Mouse (Mus musculus) intestine, embryonic 14.5 days (tissue): ENCODE data around the gene Tmem110. TPM values are rescaled to one million over a fixed set of nuclear protein-coding genes. Genes with fewer than 3 reads are reported as not detected.

Experiments
- ATAC-seq: fragments of 200-750 bp; cut with Nextera tagmentation; replicated peaks from 2 replicates; pipeline ENCODE4 v1.8.0; 2017; ENCODE audit warnings: low read depth, moderate number of reproducible peaks, moderate TSS enrichment, moderate library complexity; ENCODE audit not compliant: low FRiP score, low TSS enrichment
- DNase-seq: peaks from one replicate; pipeline ENCODE4 v3.0.0-alpha.2; 2018; ENCODE audit warnings: low spot score
- H3K27ac ChIP-seq: fragments of 300-500 bp; sonication (generic); 2 replicates; pipeline ENCODE4 v1.5.1; 2014; ENCODE audit warnings: low read depth, mild to moderate bottlenecking, control low read depth
- H3K27me3 ChIP-seq: fragments of 300-500 bp; sonication (generic); replicated peaks from 2 replicates; pipeline ENCODE4 v1.6.1; 2014; ENCODE audit warnings: low read length, control low read depth; ENCODE audit not compliant: control insufficient read depth, insufficient read depth
- H3K36me3 ChIP-seq: fragments of 300-500 bp; sonication (generic); 2 replicates; pipeline ENCODE4 v1.6.1; 2014; ENCODE audit warnings: low read length, control low read depth; ENCODE audit not compliant: control insufficient read depth, insufficient read depth
- H3K4me1 ChIP-seq: fragments of 300-500 bp; sonication (generic); replicated peaks from 2 replicates; pipeline ENCODE4 v1.6.1; 2014; ENCODE audit warnings: low read length, control low read depth, mixed read lengths; ENCODE audit not compliant: control insufficient read depth, insufficient read depth
- H3K4me2 ChIP-seq: fragments of 300-500 bp; sonication (generic); 2 replicates; pipeline ENCODE4 v1.6.1; 2014; ENCODE audit warnings: low read length
- H3K4me3 ChIP-seq: fragments of 300-500 bp; sonication (generic); 2 replicates; pipeline ENCODE4 v1.5.1; 2014; ENCODE audit warnings: low read depth, low read length, control low read depth, mixed read lengths
- H3K9ac ChIP-seq: fragments of 300-500 bp; sonication (generic); 2 replicates; pipeline ENCODE4 v1.6.1; 2014; ENCODE audit warnings: mild to moderate bottlenecking, low read length
- H3K9me3 ChIP-seq: fragments of 300-500 bp; sonication (generic); 2 replicates; pipeline ENCODE4 v1.6.1; 2016; ENCODE audit warnings: low read length, control low read depth; ENCODE audit not compliant: control insufficient read depth
- WGBS: fragments of 180-500 bp; shearing (Covaris S2); extraction: QIAGEN DNeasy Blood & Tissue Kit; methylation state at CpG from one replicate; pipeline ENCODE4 v1.1.7; 2014; 5-methylcytosine and 5-hydroxymethylcytosine counted together
- polyA plus RNA-seq: library from polyadenylated mRNA; unstranded; fragments of >200 nt; fragmentation: Nextera tagmentation; extraction: Ambion mirVana; gene quantifications from 2 replicates; pipeline ENCODE4 v1.2.1, GENCODE M21; 2014

Tmem110 gene
- 24.9 and 29.7 TPM in 2 replicates for polyA plus RNA-seq

GRCm38 (mm10) chr14:30825476-30826131, at the start of gene Tmem110:
Gene Tmem110, plus strand, starts transcription at chr14:30825590.
- under 1% methylated on average over 65 of the region's 68 CpGs for WGBS
- H3K36me3 ChIP-seq: peaks cover 6% of the 10 kb centered on the region; the same call in 1 of the 2 replicates
- ATAC-seq (peak; percentile 95), DNase-seq (peak; percentile 93)
- H3K9ac ChIP-seq: peak within 1 kb of the TSS; percentile 81
- H3K9me3 ChIP-seq: no peaks in the 10 kb centered on the region
- H3K4me3 ChIP-seq: peak within 1 kb of the TSS; percentile 83
- peaks cover 30% of the 10 kb centered on the region for H3K4me1 ChIP-seq
- H3K27ac ChIP-seq: peak within 1 kb of the TSS; percentile 62
- peak within 1 kb of the TSS; percentile 88 for H3K4me2 ChIP-seq
- no peaks in the 10 kb centered on the region for H3K27me3 ChIP-seq

- peaks cover 30% of the 10 kb centered on the region for H3K36me3 ChIP-seq
- H3K27me3 ChIP-seq: no peaks in the 10 kb centered on the region
- ATAC-seq: no peak
- H3K4me2 ChIP-seq: no peak overlapping the region
- WGBS: 90% methylated on average over 6 of the region's 6 CpGs
- H3K9ac ChIP-seq: no peak overlapping the region
- DNase-seq: no peak
- H3K9me3 ChIP-seq: no peaks in the 10 kb centered on the region
- H3K27ac ChIP-seq: no peak overlapping the region
- H3K4me3 ChIP-seq: no peak overlapping the region
- no peaks in the 10 kb centered on the region for H3K4me1 ChIP-seq
These were observed 40.8 kb upstream of the Tmem110 start for GRCm38 (mm10) chr14:30784614-30785013.

- Histone ChIP-seq H3K27me3 (no peaks in the 10 kb centered on the region), H3K4me1 (no peaks in the 10 kb centered on the region), H3K9ac (no peak overlapping the region), H3K4me3 (no peak overlapping the region), H3K36me3 (peaks cover 30% of the 10 kb centered on the region), H3K9me3 (no peaks in the 10 kb centered on the region), H3K4me2 (no peak overlapping the region), H3K27ac (no peak overlapping the region)
- DNase-seq: no peak
- WGBS: 65% methylated on average over 1 of the region's 1 CpGs
- ATAC-seq: no peak
These were observed 35.9 kb upstream of the Tmem110 start for GRCm38 (mm10) chr14:30789471-30789870.

GRCm38 (mm10) chr14:30792871-30793270, 32.5 kb upstream of the Tmem110 start:
- DNase-seq: no peak
- no peak overlapping the region for H3K27ac ChIP-seq
- ATAC-seq: no peak
- H3K4me2 ChIP-seq: no peak overlapping the region
- H3K36me3 ChIP-seq: peaks cover 27% of the 10 kb centered on the region
- no peak overlapping the region for H3K9ac ChIP-seq
- 0 out of 2 replicates have a peak, but pooled peaks cover 4% of the 10 kb centered on the region for H3K9me3 ChIP-seq
- 87% methylated on average over 3 of the region's 3 CpGs for WGBS
- no peaks in the 10 kb centered on the region for H3K4me1 ChIP-seq
- H3K4me3 ChIP-seq: no peak overlapping the region
- no peaks in the 10 kb centered on the region for H3K27me3 ChIP-seq

GRCm38 (mm10) chr14:30801756-30802155, 23.6 kb upstream of the Tmem110 start:
- no peak overlapping the region for H3K9ac ChIP-seq
- 86% methylated on average over 2 of the region's 2 CpGs for WGBS
- ATAC-seq: no peak

GRCm38 (mm10) chr14:30821136-30821535, 4.3 kb upstream of the Tmem110 start:
- Histone ChIP-seq H3K9me3 (no peaks in the 10 kb centered on the region), H3K27ac (no peak overlapping the region), H3K36me3 (peaks cover 44% of the 10 kb centered on the region), H3K27me3 (no peaks in the 10 kb centered on the region), H3K4me3 (no peak overlapping the region), H3K9ac (no peak overlapping the region), H3K4me2 (no peak overlapping the region), H3K4me1 (peaks cover 7% of the 10 kb centered on the region)
- DNase-seq (no peak), ATAC-seq (no peak)
- 80% methylated on average over 3 of the region's 3 CpGs for WGBS

More at GRCm38 (mm10) chr14:30801756-30802155, 23.6 kb upstream of the Tmem110 start:
- Histone ChIP-seq H3K9me3 (no peaks in the 10 kb centered on the region), H3K4me1 (no peaks in the 10 kb centered on the region), H3K27ac (no peak overlapping the region), H3K36me3 (peaks cover 35% of the 10 kb centered on the region), H3K27me3 (no peaks in the 10 kb centered on the region), H3K4me2 (no peak overlapping the region), H3K4me3 (no peak overlapping the region)
- DNase-seq: no peak

GRCm38 (mm10) chr14:30824456-30824995, 864 bp upstream of the Tmem110 start:
- no peak overlapping the region for H3K4me3 ChIP-seq
- H3K4me2 ChIP-seq: no peak overlapping the region
- H3K36me3 ChIP-seq: peaks cover 13% of the 10 kb centered on the region; the same call in 1 of the 2 replicates
- H3K27me3 ChIP-seq: no peaks in the 10 kb centered on the region
- no peak overlapping the region for H3K27ac ChIP-seq
- DNase-seq (no peak), ATAC-seq (no peak)
- 50% methylated on average over 6 of the region's 6 CpGs for WGBS
- peaks cover 28% of the 10 kb centered on the region for H3K4me1 ChIP-seq
- no peak overlapping the region for H3K9ac ChIP-seq
- no peaks in the 10 kb centered on the region for H3K9me3 ChIP-seq

- ATAC-seq (0 out of 2 replicates have a peak, but pooled peaks have one; percentile 9), DNase-seq (no peak)
- peak overlapping the region; percentile 88 for H3K4me2 ChIP-seq
- no peak overlapping the region for H3K9ac ChIP-seq
- H3K36me3 ChIP-seq: peaks cover 8% of the 10 kb centered on the region; the same call in 1 of the 2 replicates
- H3K4me3 ChIP-seq: peak overlapping the region; percentile 83
- H3K9me3 ChIP-seq: no peaks in the 10 kb centered on the region
- no peak overlapping the region; the same call in 1 of the 2 replicates for H3K27ac ChIP-seq
- no peaks in the 10 kb centered on the region for H3K27me3 ChIP-seq
- 32% methylated on average over 5 of the region's 5 CpGs for WGBS
- peaks cover 30% of the 10 kb centered on the region for H3K4me1 ChIP-seq
These were observed 342 bp upstream of the Tmem110 start for GRCm38 (mm10) chr14:30825021-30825475.
